Mouse (Mus musculus) midbrain, embryonic 15.5 days (tissue): ENCODE measurements around the gene Bola2. TPM values are rescaled to one million over a fixed set of nuclear protein-coding genes. Genes with fewer than 3 reads are reported as not detected.

Experiments
- ATAC-seq: fragments of 200-750 bp; cut with Nextera tagmentation; replicated peaks from 2 replicates; pipeline ENCODE4 v1.8.0; 2017; ENCODE audit warnings: moderate TSS enrichment
- H3K27ac ChIP-seq: fragments of 300-500 bp; sonication (generic); 2 replicates; pipeline ENCODE4 v1.5.1; 2015; ENCODE audit warnings: mild to moderate bottlenecking, inconsistent platforms
- H3K27me3 ChIP-seq: fragments of 300-500 bp; sonication (generic); replicated peaks from 2 replicates; pipeline ENCODE4 v1.6.1; 2015; ENCODE audit warnings: inconsistent platforms
- H3K36me3 ChIP-seq: fragments of 300-500 bp; sonication (generic); replicated peaks from 2 replicates; pipeline ENCODE4 v1.6.1; 2015; ENCODE audit warnings: inconsistent platforms
- H3K4me1 ChIP-seq: fragments of 300-500 bp; sonication (generic); 2 replicates; pipeline ENCODE4 v1.6.1; 2015; ENCODE audit warnings: inconsistent platforms
- H3K4me2 ChIP-seq: fragments of 300-500 bp; sonication (generic); 2 replicates; pipeline ENCODE4 v1.6.1; 2015; ENCODE audit warnings: inconsistent platforms, mild to moderate bottlenecking, moderate library complexity
- H3K4me3 ChIP-seq: fragments of 300-500 bp; sonication (generic); 2 replicates; pipeline ENCODE4 v1.5.1; 2015; ENCODE audit warnings: mild to moderate bottlenecking, inconsistent platforms
- H3K9ac ChIP-seq: fragments of 300-500 bp; sonication (generic); 2 replicates; pipeline ENCODE4 v1.6.1; 2015; ENCODE audit warnings: mild to moderate bottlenecking, inconsistent platforms
- H3K9me3 ChIP-seq: fragments of 300-500 bp; sonication (generic); 2 replicates; pipeline ENCODE4 v1.6.1; 2016; ENCODE audit warnings: inconsistent platforms
- WGBS: fragments of 180-500 bp; shearing (Covaris S2); methylation state at CpG from one replicate; pipeline ENCODE4 v1.1.7; 2015; ENCODE audit warnings: mixed read lengths; 5-methylcytosine and 5-hydroxymethylcytosine counted together
- polyA plus RNA-seq: library from polyadenylated mRNA; unstranded; fragments of >200 nt; fragmentation: Nextera tagmentation; extraction: Ambion mirVana; gene quantifications from 2 replicates; pipeline ENCODE4 v1.2.1, GENCODE M21; 2015

The Bola2 gene
- polyA plus RNA-seq, 1 experiment from 2014 or later, result 126 TPM

DNA sequence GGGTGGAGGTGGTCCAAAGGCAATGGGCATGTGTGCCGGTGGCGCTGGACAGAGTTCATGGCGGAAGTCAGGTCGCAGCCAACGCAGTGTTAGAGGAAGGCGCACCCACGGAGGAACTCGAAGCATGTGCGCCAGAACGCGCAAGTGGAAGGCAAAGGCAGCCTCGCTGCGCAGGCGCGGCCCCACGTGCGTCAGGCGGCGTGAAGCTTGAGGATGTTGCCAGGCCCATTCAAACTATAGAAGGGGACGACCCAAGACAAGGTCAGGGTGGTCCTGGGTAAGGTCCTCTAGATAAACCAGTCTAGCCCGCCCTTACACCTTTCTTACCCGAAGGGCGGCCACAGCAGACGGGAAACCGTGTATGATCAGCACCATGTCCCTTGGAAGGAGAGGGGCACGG lies 2.8 kb upstream of the Bola2 start:
- no peaks in the 10 kb centered on the region for H3K9me3 ChIP-seq
- H3K4me2 ChIP-seq, result no peak overlapping the region
- H3K4me1 ChIP-seq, result peaks cover 35% of the 10 kb centered on the region
- H3K27me3 ChIP-seq, result no peaks in the 10 kb centered on the region
- ATAC-seq, result no peak
- no peak overlapping the region for H3K27ac ChIP-seq
- WGBS, result 96% methylated on average over 26 of the region's 26 CpGs
- no peak overlapping the region for H3K9ac ChIP-seq
- H3K4me3 ChIP-seq, result no peak overlapping the region
- peaks cover 5% of the 10 kb centered on the region; the same call in 1 of the 2 replicates for H3K36me3 ChIP-seq

DNA sequence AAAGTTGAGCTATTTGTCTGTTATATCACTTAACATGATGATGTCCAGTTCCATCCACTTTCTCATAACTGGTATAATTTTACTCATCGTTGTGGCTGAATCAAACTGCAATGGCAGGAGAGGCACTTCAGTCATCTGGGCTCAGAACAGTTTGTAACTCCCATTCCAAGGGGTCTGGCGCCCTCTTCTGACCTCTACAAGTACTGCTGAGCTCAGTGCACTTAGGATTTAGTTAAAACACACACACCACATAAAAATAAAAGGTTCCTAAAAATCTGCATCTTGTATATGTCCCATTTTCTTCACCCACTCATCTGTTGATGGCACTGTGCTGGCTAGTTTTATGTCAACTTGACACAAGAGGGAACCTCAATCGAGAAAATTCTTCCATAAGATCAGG lies 1.9 kb upstream of the Bola2 start:
- 33% methylated on average over 3 of the region's 3 CpGs for WGBS
- peaks cover 36% of the 10 kb centered on the region for H3K4me1 ChIP-seq
- H3K9me3 ChIP-seq, result no peaks in the 10 kb centered on the region
- H3K4me3 ChIP-seq, result no peak overlapping the region
- 0 out of 2 replicates have a peak overlapping the region, but pooled peaks have one; percentile 67 for H3K4me2 ChIP-seq
- no peak overlapping the region for H3K27ac ChIP-seq
- no peak for ATAC-seq
- no peak overlapping the region for H3K9ac ChIP-seq
- no peaks in the 10 kb centered on the region for H3K27me3 ChIP-seq
- H3K36me3 ChIP-seq, result peaks cover 7% of the 10 kb centered on the region; the same call in 1 of the 2 replicates

DNA sequence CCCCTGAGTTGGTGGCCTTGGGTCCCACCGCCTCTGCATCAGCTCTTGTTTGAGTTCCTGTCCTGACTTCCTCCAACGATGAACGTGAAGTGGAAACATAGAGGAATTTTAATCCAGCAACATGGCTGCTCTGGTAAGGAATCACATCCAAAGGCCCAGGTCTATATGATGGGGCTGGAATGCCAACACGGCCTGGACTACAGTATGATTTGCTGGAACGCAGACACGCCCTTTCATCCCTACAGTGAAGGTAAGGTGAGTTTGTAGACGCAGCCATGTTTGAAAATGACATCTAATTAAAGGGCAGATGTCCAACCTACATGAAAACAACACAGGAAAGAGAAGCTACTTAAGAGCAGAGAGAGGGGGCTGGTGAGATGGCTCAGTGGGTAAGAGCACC lies 1.4 kb upstream of the Bola2 start:
- H3K27me3 ChIP-seq, result no peaks in the 10 kb centered on the region
- 87% methylated on average over 7 of the region's 7 CpGs for WGBS
- no peaks in the 10 kb centered on the region for H3K9me3 ChIP-seq
- peaks cover 8% of the 10 kb centered on the region; the same call in 1 of the 2 replicates for H3K36me3 ChIP-seq
- ATAC-seq, result no peak
- 0 out of 2 replicates have a peak overlapping the region, but pooled peaks have one; percentile 2 for H3K4me3 ChIP-seq
- H3K4me2 ChIP-seq, result peak overlapping the region; percentile 67; the same call in 1 of the 2 replicates
- no peak overlapping the region for H3K27ac ChIP-seq
- no peak overlapping the region for H3K9ac ChIP-seq
- peaks cover 36% of the 10 kb centered on the region for H3K4me1 ChIP-seq

DNA sequence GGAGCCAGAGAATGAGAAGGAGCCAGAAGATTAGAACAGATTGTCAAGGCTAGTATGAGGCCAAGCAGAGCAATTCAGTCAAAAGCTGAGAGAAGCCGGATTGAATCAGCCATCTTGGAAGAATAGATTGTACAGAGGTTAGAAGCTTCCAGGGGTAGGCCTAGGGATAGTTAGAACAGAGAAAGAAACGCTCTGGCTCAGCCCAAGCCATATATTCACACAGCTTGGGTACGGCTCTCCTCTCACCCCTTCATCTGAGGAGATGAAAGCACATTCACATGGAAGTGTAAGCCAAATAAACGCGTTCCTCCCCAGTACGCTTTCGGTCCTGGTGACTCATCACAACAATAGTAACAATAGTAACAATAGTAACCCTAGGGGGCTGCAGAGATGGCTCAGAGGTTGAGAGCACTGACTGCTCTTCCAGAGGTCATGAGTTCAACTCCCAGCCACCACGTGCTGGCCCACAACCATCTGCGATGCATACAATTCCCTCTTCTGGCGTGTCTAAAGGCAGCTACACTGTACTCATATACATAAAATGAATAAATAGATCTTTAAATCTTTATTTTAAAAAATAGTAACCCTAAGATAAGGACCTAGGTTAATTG lies 655 bp upstream of the Bola2 start:
- Histone ChIP-seq H3K4me2 (peak overlapping the region; percentile 67), H3K9me3 (no peaks in the 10 kb centered on the region), H3K36me3 (peaks cover 10% of the 10 kb centered on the region; the same call in 1 of the 2 replicates), H3K27ac (peak overlapping the region; percentile 91; the same call in 1 of the 2 replicates), H3K9ac (peak overlapping the region; percentile 77), H3K4me1 (peaks cover 36% of the 10 kb centered on the region), H3K27me3 (no peaks in the 10 kb centered on the region), H3K4me3 (peak overlapping the region; percentile 81)
- 23% methylated on average over 10 of the region's 10 CpGs for WGBS
- no peak for ATAC-seq

DNA sequence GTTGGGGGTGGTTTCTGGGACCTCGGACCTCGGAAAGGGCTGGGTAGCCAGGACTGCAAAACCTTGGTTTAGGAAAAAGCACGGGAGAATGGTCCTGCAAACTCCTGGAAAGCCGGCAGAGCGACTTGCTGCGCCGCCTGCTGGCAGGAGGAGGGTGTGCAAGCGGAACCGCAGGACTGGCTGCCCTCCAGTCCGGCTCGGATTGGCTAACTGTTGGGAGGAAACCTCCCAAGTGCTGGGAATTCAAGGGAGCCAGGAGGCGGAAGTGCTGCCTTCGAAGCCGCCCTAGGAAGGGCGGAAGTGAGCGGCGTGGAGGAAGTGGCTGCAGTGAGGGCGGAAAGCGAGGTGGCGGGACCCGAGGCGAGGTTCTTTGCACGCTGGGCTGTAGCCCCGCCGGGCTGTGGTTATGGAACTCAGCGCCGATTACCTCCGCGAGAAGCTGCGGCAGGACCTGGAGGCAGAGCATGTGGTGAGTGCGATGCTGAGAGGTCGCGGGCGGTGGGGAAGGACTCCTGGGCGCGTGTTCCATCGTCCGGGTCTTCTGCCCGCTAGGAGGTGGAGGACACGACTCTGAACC lies 518 bp downstream of the Bola2 start, which contains the start of gene Slx1b:
Slx1b (minus strand) TSS at position 154 of the 577 bp plus-strand sequence.
- H3K9ac ChIP-seq, result peak within 1 kb of the TSS; percentile 77
- H3K27ac ChIP-seq, result peak within 1 kb of the TSS; percentile 91
- H3K4me1 ChIP-seq, result peaks cover 40% of the 10 kb centered on the region
- no peaks in the 10 kb centered on the region for H3K27me3 ChIP-seq
- no peaks in the 10 kb centered on the region for H3K9me3 ChIP-seq
- H3K36me3 ChIP-seq, result peaks cover 17% of the 10 kb centered on the region
- peak within 1 kb of the TSS; percentile 81 for H3K4me3 ChIP-seq
- ATAC-seq, result peak; percentile 95
- peak within 1 kb of the TSS; percentile 89 for H3K4me2 ChIP-seq
- WGBS, result under 1% methylated on average over 40 of the region's 40 CpGs

DNA sequence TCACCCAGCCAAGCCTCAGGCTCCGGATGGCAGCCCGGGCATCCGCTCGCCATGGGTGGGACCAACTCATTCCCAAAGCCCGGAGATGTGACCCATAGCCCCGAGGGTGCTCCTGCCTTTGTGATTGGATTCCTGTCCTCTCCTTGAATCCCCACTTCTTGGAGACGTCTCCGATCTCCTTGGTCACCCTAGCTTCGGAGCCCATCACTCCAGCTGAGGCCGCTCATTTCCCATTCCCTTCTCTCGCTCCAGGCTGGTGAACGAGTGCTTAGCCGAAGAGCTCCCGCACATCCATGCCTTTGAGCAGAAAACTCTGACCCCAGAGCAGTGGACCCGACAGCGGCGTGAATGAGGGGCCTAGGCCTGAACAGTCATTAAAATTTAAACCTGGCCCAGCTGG lies 1.1 kb downstream of the Bola2 start:
- peak overlapping the region; percentile 69 for H3K9ac ChIP-seq
- peaks cover 13% of the 10 kb centered on the region for H3K36me3 ChIP-seq
- peaks cover 46% of the 10 kb centered on the region for H3K4me1 ChIP-seq
- peak overlapping the region; percentile 81 for H3K4me3 ChIP-seq
- peak overlapping the region; percentile 89 for H3K4me2 ChIP-seq
- no peaks in the 10 kb centered on the region for H3K9me3 ChIP-seq
- H3K27me3 ChIP-seq, result no peaks in the 10 kb centered on the region
- H3K27ac ChIP-seq, result peak overlapping the region; percentile 78
- no peak for ATAC-seq
- WGBS, result 2% methylated on average over 17 of the region's 17 CpGs

DNA sequence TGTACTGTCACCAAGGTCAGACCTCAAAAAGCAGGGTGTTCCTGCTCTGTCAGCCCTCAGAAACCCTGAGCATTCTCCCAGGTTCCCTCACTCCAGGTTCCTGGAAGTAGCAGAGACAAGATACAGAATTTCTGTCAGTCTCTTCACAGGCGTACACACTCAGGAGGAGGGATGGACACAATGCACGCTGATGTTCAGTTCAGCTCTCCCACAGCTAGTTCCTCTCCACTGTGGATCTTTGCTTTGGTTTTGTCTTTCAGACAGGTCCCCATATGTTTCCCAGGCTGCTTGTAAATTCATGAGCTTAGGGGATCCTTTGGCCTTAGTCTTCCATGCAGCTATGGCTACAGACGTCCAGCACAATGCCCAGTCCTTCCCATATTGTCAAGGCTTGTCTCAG lies 1.7 kb downstream of the Bola2 start:
- peak overlapping the region; percentile 89 for H3K4me2 ChIP-seq
- H3K4me1 ChIP-seq, result peaks cover 52% of the 10 kb centered on the region
- H3K9ac ChIP-seq, result peak overlapping the region; percentile 69
- peaks cover 13% of the 10 kb centered on the region for H3K36me3 ChIP-seq
- H3K4me3 ChIP-seq, result peak overlapping the region; percentile 81
- H3K27me3 ChIP-seq, result no peaks in the 10 kb centered on the region
- no peaks in the 10 kb centered on the region for H3K9me3 ChIP-seq
- no peak for ATAC-seq
- H3K27ac ChIP-seq, result no peak overlapping the region
- WGBS, result 68% methylated on average over 3 of the region's 3 CpGs

DNA sequence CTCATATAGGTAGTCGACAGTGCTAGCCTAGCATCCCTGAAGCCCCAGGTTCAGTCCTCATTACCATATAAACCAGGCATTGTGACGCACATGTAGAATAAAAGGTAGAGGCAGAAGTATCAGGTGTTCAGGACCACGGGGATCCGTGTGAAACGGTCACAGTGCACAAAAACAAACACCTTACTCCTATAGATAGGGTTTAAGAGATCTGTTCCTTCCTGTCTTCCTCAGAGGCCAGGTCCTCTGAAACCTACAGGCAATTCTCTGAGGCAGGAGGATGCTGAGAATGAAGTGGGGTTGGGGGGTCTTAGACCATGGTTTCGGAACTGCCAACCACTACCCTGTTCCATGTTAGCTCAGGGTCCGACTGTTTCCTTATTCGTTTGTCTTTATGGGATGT lies 2.6 kb downstream of the Bola2 start:
- Histone ChIP-seq H3K4me1 (peaks cover 56% of the 10 kb centered on the region), H3K9ac (no peak overlapping the region), H3K9me3 (no peaks in the 10 kb centered on the region), H3K36me3 (peaks cover 13% of the 10 kb centered on the region), H3K4me2 (no peak overlapping the region), H3K4me3 (no peak overlapping the region), H3K27ac (no peak overlapping the region), H3K27me3 (no peaks in the 10 kb centered on the region)
- no peak for ATAC-seq
- whole genome bisulfite sequencing, result 93% methylated on average over 8 of the region's 8 CpGs

DNA sequence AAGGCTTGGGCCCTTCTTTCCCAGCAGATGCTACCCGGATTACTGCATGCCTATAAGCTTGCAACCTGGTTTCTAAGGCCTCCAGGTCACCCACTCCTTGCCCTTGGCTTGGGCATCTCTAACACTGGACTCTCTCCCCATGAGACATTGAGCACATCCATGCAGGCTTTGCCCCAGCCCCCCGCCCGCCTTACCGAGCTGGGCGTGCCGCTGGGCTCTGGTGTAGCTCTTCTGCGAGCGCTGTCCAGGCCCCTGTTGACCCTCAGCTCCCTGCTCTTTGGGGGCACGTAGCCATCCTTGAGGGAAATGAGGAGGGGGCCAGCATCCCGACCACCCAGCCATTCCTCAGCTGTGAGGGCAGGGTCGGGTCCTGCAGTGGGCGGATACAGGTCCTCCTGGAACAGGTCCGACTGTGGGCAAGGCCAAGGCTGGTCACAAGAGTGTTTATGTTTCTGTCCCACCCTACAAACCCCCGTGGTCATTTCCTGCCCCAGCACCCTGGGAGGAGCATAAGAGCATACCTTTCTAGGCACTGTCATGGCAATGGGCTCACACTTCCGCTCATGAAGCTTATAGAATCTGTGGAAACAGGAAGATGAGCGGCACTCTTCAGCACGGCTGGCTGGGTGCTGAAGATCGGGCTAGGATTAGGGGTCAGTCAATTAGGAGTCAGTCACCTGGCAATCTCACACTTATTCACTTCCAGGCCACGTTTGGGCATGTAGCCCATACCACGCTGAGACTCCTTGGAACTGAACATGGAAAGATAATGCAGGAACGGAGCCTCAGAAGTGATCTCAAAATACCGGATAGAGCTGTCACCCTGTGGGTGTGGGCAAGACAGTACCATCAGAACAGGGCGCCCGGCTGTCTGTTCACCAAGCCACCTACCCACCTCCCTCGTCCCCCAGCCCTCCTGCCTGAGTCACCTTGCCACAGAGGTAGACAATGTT lies 5.1 kb downstream of the Bola2 start:
- WGBS, result 86% methylated on average over 25 of the region's 25 CpGs
- Histone ChIP-seq H3K4me3 (no peak overlapping the region), H3K4me1 (peaks cover 56% of the 10 kb centered on the region), H3K27ac (no peak overlapping the region), H3K27me3 (no peaks in the 10 kb centered on the region), H3K9me3 (no peaks in the 10 kb centered on the region), H3K36me3 (peaks cover 13% of the 10 kb centered on the region), H3K4me2 (peak overlapping the region; percentile 31; the same call in 1 of the 2 replicates), H3K9ac (no peak overlapping the region)
- ATAC-seq, result no peak

DNA sequence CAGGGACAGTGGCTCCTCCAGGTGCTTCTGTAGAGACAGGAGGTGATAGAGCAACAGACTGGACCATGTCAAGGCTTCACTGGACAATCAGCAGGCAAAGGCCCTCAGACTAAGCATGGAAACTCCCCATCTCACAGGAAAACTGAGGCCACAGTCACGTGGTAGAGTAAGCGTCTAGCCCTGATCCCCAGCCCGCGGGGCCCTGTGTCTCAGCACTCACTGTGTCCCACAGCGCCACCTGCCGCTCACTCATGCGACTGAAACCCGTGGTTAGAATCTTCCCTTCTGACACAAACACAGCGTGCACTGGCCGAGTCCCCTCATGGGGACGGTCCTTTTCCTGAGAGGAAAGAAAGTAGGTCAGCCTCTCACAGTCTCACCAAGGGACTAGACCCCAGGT lies 5.9 kb downstream of the Bola2 start:
- Histone ChIP-seq H3K9me3 (no peaks in the 10 kb centered on the region), H3K27me3 (no peaks in the 10 kb centered on the region), H3K4me1 (peaks cover 57% of the 10 kb centered on the region), H3K36me3 (peaks cover 13% of the 10 kb centered on the region), H3K27ac (no peak overlapping the region), H3K4me2 (peak overlapping the region; percentile 31), H3K9ac (peak overlapping the region; percentile 23; the same call in 1 of the 2 replicates), H3K4me3 (0 out of 2 replicates have a peak overlapping the region, but pooled peaks have one; percentile 13)
- 0 out of 2 replicates have a peak, but pooled peaks have one; percentile 7 for ATAC-seq
- 0% methylated on average over 11 of the region's 11 CpGs for WGBS

DNA sequence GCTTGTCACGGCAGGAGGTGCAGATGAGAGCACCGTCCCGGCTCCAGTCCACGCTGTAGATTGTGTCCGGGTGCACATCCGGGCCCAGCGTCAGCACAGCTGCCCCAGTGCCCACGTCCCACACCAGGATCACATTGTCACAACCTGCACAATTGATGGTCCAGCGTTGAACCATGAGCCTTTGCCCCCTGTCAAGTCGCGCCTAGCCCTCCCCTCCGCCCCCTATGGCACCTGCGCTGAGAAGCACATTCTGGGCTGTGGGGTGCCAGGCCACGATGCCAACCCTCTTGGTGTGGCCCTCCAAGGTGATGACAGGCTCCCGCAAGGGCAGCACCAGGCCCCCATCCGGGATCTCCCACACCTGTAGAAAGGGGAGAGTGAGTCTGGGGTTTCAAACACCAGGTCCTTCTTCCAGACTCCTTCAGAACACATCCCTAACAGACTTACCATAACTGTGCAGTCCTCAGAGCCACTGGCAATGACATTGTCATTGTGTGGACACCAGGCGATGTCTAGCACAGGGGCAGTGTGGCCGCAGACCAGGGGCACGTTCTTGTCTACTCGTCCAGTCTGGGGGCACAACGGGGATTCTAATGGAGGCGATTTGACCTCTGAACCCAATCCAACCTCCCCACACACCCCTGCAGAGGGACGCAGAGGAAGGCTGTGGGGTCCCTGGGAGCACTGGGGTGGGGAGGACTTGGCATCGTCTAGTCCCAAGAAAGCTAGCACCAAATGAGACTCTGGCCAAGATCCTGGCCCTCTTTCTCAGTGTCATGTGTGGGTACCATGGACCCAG lies 6.6 kb downstream of the Bola2 start:
- H3K36me3 ChIP-seq, result peaks cover 13% of the 10 kb centered on the region
- H3K4me3 ChIP-seq, result 0 out of 2 replicates have a peak overlapping the region, but pooled peaks have one; percentile 13
- H3K9me3 ChIP-seq, result no peaks in the 10 kb centered on the region
- 56% methylated on average over 24 of the region's 24 CpGs for WGBS
- H3K4me2 ChIP-seq, result peak overlapping the region; percentile 72
- peak overlapping the region; percentile 23; the same call in 1 of the 2 replicates for H3K9ac ChIP-seq
- H3K27ac ChIP-seq, result no peak overlapping the region
- ATAC-seq, result no peak
- no peaks in the 10 kb centered on the region for H3K27me3 ChIP-seq
- peaks cover 50% of the 10 kb centered on the region for H3K4me1 ChIP-seq
